Comparison of ENCODE assay signal across 11 mouse cellular contexts in the genomic region with DNA sequence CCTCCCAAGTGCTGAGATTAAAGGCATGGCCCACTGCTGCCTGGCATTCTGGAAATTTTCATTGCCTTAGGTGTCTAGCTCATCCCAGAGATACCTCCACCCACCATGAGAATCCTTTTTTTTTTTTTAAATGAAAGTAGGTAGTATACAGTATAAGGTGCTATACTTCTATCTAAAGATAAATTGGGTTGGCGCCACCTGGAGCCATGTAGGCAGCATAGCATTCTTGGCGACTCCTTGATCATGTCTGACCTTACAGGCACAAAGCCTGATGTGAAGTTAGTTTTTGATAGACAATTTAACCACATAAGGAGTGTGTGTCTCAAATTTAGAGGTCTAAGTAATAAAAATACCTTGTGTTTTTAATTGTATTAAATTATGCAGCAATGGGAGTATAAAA.
A peak's percentile ranks its signal among the peaks of the same experiment; 100 is the strongest.
DNase-seq lines count a peak whose midpoint lies in the region; ATAC-seq and TF ChIP-seq lines count a peak whose summit lies in the region.
"Had no signal": no experiment of that assay in that cellular context is flagged by ENCODE, and none has a peak within 500 bp of the region (broad histone marks: within the 10 kb centered on the region; RNA-seq: fewer than 3 reads in every experiment).

No protein-coding gene starts in this region.

- H3K4me2 ChIP-seq in forebrain, postnatal 0 days (ENCODE audit: low read depth) = no peak overlapping the region
- H3K4me2 ChIP-seq: limb, embryonic 13.5 days had no signal

- no peaks in the 10 kb centered on the region for H3K36me3 ChIP-seq in ES-Bruce4 (ENCODE audit: control insufficient read depth, insufficient read depth, low read length, poor library complexity, severe bottlenecking)
- H3K36me3 ChIP-seq in forebrain, postnatal 0 days (ENCODE audit: insufficient read depth) = no peaks in the 10 kb centered on the region
- H3K36me3 ChIP-seq: G1E; limb, embryonic 13.5 days had no signal

- no peak for TF ChIP-seq POLR2A in ES-Bruce4 (IDR thresholded peaks at IDR 0.05; ENCODE audit: insufficient read depth, low read length)

- intact Hi-C loops in left cerebral cortex, adult 2 months (cut with DNase I) = loop anchor here (5.0 kb wide), 2 partner anchors 445 to 605 kb away; no protein-coding TSS in a partner anchor
- intact Hi-C loops in left cerebral cortex, postnatal 36 days (cut with DNase I) = no loop called here

- peak; percentile 46 for TF ChIP-seq CTCF in left cerebral cortex, adult 2 months (IDR thresholded peaks at IDR 0.05)
- TF ChIP-seq CTCF in ES-Bruce4 (IDR thresholded peaks at IDR 0.05; ENCODE audit: low read depth, low read length) = peak; percentile 36
- peak; percentile 22; the same call in 1 of the 2 replicates for TF ChIP-seq CTCF in forebrain, postnatal 0 days (IDR thresholded peaks at IDR 0.05; ENCODE audit: low read depth)

- no peak for TF ChIP-seq EP300 in ES-Bruce4 (IDR thresholded peaks at IDR 0.05; ENCODE audit: insufficient read depth, low read depth, low read length)

- H3K9ac ChIP-seq in ES-Bruce4 (ENCODE audit: low read depth, poor library complexity, severe bottlenecking) = no peak overlapping the region
- H3K9ac ChIP-seq in forebrain, postnatal 0 days = no peak overlapping the region
- H3K9ac ChIP-seq: limb, embryonic 13.5 days had no signal

- WGBS in forebrain, postnatal 0 days = 42% methylated on average over 2 of the region's 2 CpGs

- H3K27me3 ChIP-seq in ES-Bruce4 (ENCODE audit: control insufficient read depth, insufficient read depth, low read length, poor library complexity, severe bottlenecking) = no peaks in the 10 kb centered on the region
- no peaks in the 10 kb centered on the region for H3K27me3 ChIP-seq in forebrain, postnatal 0 days (ENCODE audit: insufficient read depth, low read length)
- H3K27me3 ChIP-seq: limb, embryonic 13.5 days had no signal

- no peak overlapping the region for H3K4me3 ChIP-seq in left cerebral cortex, adult 2 months
- H3K4me3 ChIP-seq in ES-Bruce4 (ENCODE audit: low read depth, low read length) = no peak overlapping the region
- H3K4me3 ChIP-seq in forebrain, postnatal 0 days (ENCODE audit: low read depth, low read length) = no peak overlapping the region
- H3K4me3 ChIP-seq: limb, embryonic 13.5 days had no signal

- DNase-seq in cerebellum, postnatal 10 days = peak; percentile 45 to 50
- no peak for DNase-seq in cerebellum, postnatal 4 days (ENCODE audit: low spot score in 2 of 2)
- no peak for DNase-seq in left cerebral cortex, adult 2 months (ENCODE audit: extremely low spot score in 1 of 2, low spot score in 2 of 2)
- no peak for DNase-seq in left cerebral cortex, postnatal 36 days (ENCODE audit: low spot score in 2 of 2)
- no peak for DNase-seq in forebrain, postnatal 0 days
- no peak for DNase-seq in layer of hippocampus, adult 9-11 months
- DNase-seq in spleen, adult 18-20 months = no peak

- H3K27ac ChIP-seq in left cerebral cortex, adult 2 months = no peak overlapping the region
- no peak overlapping the region for H3K27ac ChIP-seq in ES-Bruce4 (ENCODE audit: insufficient read depth, low read length)
- no peak overlapping the region for H3K27ac ChIP-seq in forebrain, postnatal 0 days (ENCODE audit: low read depth, low read length)
- H3K27ac ChIP-seq: limb, embryonic 13.5 days had no signal

- ATAC-seq in forebrain, postnatal 0 days = no peak
- ATAC-seq: inflammation-experienced regulatory T-cells, adult 6 months had no signal

- no peaks in the 10 kb centered on the region for H3K4me1 ChIP-seq in ES-Bruce4 (ENCODE audit: control insufficient read depth, insufficient read depth, low read length)
- no peaks in the 10 kb centered on the region for H3K4me1 ChIP-seq in forebrain, postnatal 0 days (ENCODE audit: insufficient read depth)
- H3K4me1 ChIP-seq: limb, embryonic 13.5 days had no signal

- no peaks in the 10 kb centered on the region for H3K9me3 ChIP-seq in ES-Bruce4 (replicated peaks; ENCODE audit: control insufficient read depth, insufficient read depth, low read length, poor library complexity, severe bottlenecking)
- no peaks in the 10 kb centered on the region for H3K9me3 ChIP-seq in forebrain, postnatal 0 days (ENCODE audit: low read length)
- H3K9me3 ChIP-seq: limb, embryonic 13.5 days had no signal

Comparison
In these comparisons a context has a peak if more than half of its experiments do, and no peak if none do; other contexts are left out.
1. DNase-seq: peak in cerebellum, postnatal 10 days (2 of 2); none in cerebellum, postnatal 4 days (0 of 2), left cerebral cortex, adult 2 months (0 of 2), left cerebral cortex, postnatal 36 days (0 of 2), forebrain, postnatal 0 days (single experiment), layer of hippocampus, adult 9-11 months (single experiment) and spleen, adult 18-20 months (0 of 2).
2. Peak in every context shown above with its lines, with median percentiles within 50 percentile points of each other: CTCF ChIP-seq.